Mouse (Mus musculus): ENCODE results near the gene Olfr1141. TPM values are rescaled to one million over a fixed set of nuclear protein-coding genes. Genes with fewer than 3 reads are reported as not detected.

Olfr1141 gene
- polyA plus RNA-seq (2014; fragmentation: Illumina TruSeq; extraction: RNeasy Lipid Tissue Mini Kit (QIAGEN cat#74804); ENCODE audit: insufficient read depth, low read depth, low replicate concordance): not detected

GRCm38 (mm10) chr2:87753891-87754290, at the start of gene Olfr1141:
Gene Olfr1141 (minus strand): TSS chr2:87753991.

GRCm38 (mm10) chr2:87800292-87800691, 46.5 kb upstream of the Olfr1141 start, which contains the start of gene Olfr1143:
Gene Olfr1143 (plus strand): TSS chr2:87800592.

GRCm38 (mm10) chr2:87779183-87779582, 25.4 kb upstream of the Olfr1141 start, which contains the start of gene Olfr152:
Gene Olfr152 (plus strand): TSS chr2:87779483.

GRCm38 (mm10) chr2:87743452-87743851, 10.3 kb downstream of the Olfr1141 start, which contains the start of gene Olfr1140:
Gene Olfr1140 (plus strand): TSS chr2:87743752.

GRCm38 (mm10) chr2:87739878-87740277, 13.9 kb downstream of the Olfr1141 start, which contains the start of gene Olfr1138:
Gene Olfr1138 (minus strand): TSS chr2:87739978.

GRCm38 (mm10) chr2:87713079-87713478, 40.7 kb downstream of the Olfr1141 start, which contains the start of gene Olfr1137:
Gene Olfr1137 (minus strand): TSS chr2:87713179.

Other genes with a start within 250 kb of the Olfr1141 start
- gene Pramel6, start 247.4 kb downstream of the Olfr1141 start, polyA plus RNA-seq (2014; fragmentation: Illumina TruSeq; extraction: RNeasy Lipid Tissue Mini Kit (QIAGEN cat#74804); ENCODE audit: insufficient read depth, low read depth, low replicate concordance): not detected
- not detected for gene Olfr153, start 222.2 kb downstream of the Olfr1141 start, polyA plus RNA-seq (2014; fragmentation: Illumina TruSeq; extraction: RNeasy Lipid Tissue Mini Kit (QIAGEN cat#74804); ENCODE audit: insufficient read depth, low read depth, low replicate concordance)
- not detected for gene Olfr1128, start 208.4 kb downstream of the Olfr1141 start, polyA plus RNA-seq (2014; fragmentation: Illumina TruSeq; extraction: RNeasy Lipid Tissue Mini Kit (QIAGEN cat#74804); ENCODE audit: insufficient read depth, low read depth, low replicate concordance)
- not detected for gene Olfr1129, start 180.1 kb downstream of the Olfr1141 start, polyA plus RNA-seq (2014; fragmentation: Illumina TruSeq; extraction: RNeasy Lipid Tissue Mini Kit (QIAGEN cat#74804); ENCODE audit: insufficient read depth, low read depth, low replicate concordance)
- gene Olfr1130, start 147.8 kb downstream of the Olfr1141 start, polyA plus RNA-seq (2014; fragmentation: Illumina TruSeq; extraction: RNeasy Lipid Tissue Mini Kit (QIAGEN cat#74804); ENCODE audit: insufficient read depth, low read depth, low replicate concordance): not detected
- not detected for gene Olfr1131, start 126.9 kb downstream of the Olfr1141 start, polyA plus RNA-seq (2014; fragmentation: Illumina TruSeq; extraction: RNeasy Lipid Tissue Mini Kit (QIAGEN cat#74804); ENCODE audit: insufficient read depth, low read depth, low replicate concordance)
- gene Olfr1132, start 116.5 kb downstream of the Olfr1141 start, polyA plus RNA-seq (2014; fragmentation: Illumina TruSeq; extraction: RNeasy Lipid Tissue Mini Kit (QIAGEN cat#74804); ENCODE audit: insufficient read depth, low read depth, low replicate concordance): not detected
- gene Olfr1133, start 106.6 kb downstream of the Olfr1141 start, polyA plus RNA-seq (2014; fragmentation: Illumina TruSeq; extraction: RNeasy Lipid Tissue Mini Kit (QIAGEN cat#74804); ENCODE audit: insufficient read depth, low read depth, low replicate concordance): not detected
- gene Olfr1134, start 95.5 kb downstream of the Olfr1141 start, polyA plus RNA-seq (2014; fragmentation: Illumina TruSeq; extraction: RNeasy Lipid Tissue Mini Kit (QIAGEN cat#74804); ENCODE audit: insufficient read depth, low read depth, low replicate concordance): not detected
- gene Olfr1135, start 80.3 kb downstream of the Olfr1141 start, polyA plus RNA-seq (2014; fragmentation: Illumina TruSeq; extraction: RNeasy Lipid Tissue Mini Kit (QIAGEN cat#74804); ENCODE audit: insufficient read depth, low read depth, low replicate concordance): not detected
- gene Olfr1136, start 60.0 kb downstream of the Olfr1141 start, polyA plus RNA-seq (2014; fragmentation: Illumina TruSeq; extraction: RNeasy Lipid Tissue Mini Kit (QIAGEN cat#74804); ENCODE audit: insufficient read depth, low read depth, low replicate concordance): not detected
- gene Olfr1137, start 40.8 kb downstream of the Olfr1141 start, polyA plus RNA-seq (2014; fragmentation: Illumina TruSeq; extraction: RNeasy Lipid Tissue Mini Kit (QIAGEN cat#74804); ENCODE audit: insufficient read depth, low read depth, low replicate concordance): not detected
- not detected for gene Olfr1138, start 14.0 kb downstream of the Olfr1141 start, polyA plus RNA-seq (2014; fragmentation: Illumina TruSeq; extraction: RNeasy Lipid Tissue Mini Kit (QIAGEN cat#74804); ENCODE audit: insufficient read depth, low read depth, low replicate concordance)
- gene Olfr1140, start 10.2 kb downstream of the Olfr1141 start, polyA plus RNA-seq (2014; fragmentation: Illumina TruSeq; extraction: RNeasy Lipid Tissue Mini Kit (QIAGEN cat#74804); ENCODE audit: insufficient read depth, low read depth, low replicate concordance): not detected
- gene Olfr152, start 25.5 kb upstream of the Olfr1141 start, polyA plus RNA-seq (2014; fragmentation: Illumina TruSeq; extraction: RNeasy Lipid Tissue Mini Kit (QIAGEN cat#74804); ENCODE audit: insufficient read depth, low read depth, low replicate concordance): not detected
- not detected for gene Olfr1143, start 46.6 kb upstream of the Olfr1141 start, polyA plus RNA-seq (2014; fragmentation: Illumina TruSeq; extraction: RNeasy Lipid Tissue Mini Kit (QIAGEN cat#74804); ENCODE audit: insufficient read depth, low read depth, low replicate concordance)
- gene Olfr1145, start 55.8 kb upstream of the Olfr1141 start, polyA plus RNA-seq (2014; fragmentation: Illumina TruSeq; extraction: RNeasy Lipid Tissue Mini Kit (QIAGEN cat#74804); ENCODE audit: insufficient read depth, low read depth, low replicate concordance): not detected
- not detected for gene Olfr1148, start 76.5 kb upstream of the Olfr1141 start, polyA plus RNA-seq (2014; fragmentation: Illumina TruSeq; extraction: RNeasy Lipid Tissue Mini Kit (QIAGEN cat#74804); ENCODE audit: insufficient read depth, low read depth, low replicate concordance)
- not detected for gene Olfr1150-ps1, start 90.0 kb upstream of the Olfr1141 start, polyA plus RNA-seq (2014; fragmentation: Illumina TruSeq; extraction: RNeasy Lipid Tissue Mini Kit (QIAGEN cat#74804); ENCODE audit: insufficient read depth, low read depth, low replicate concordance)
- not detected for gene Olfr1151, start 101.9 kb upstream of the Olfr1141 start, polyA plus RNA-seq (2014; fragmentation: Illumina TruSeq; extraction: RNeasy Lipid Tissue Mini Kit (QIAGEN cat#74804); ENCODE audit: insufficient read depth, low read depth, low replicate concordance)
- gene Olfr1152, start 112.5 kb upstream of the Olfr1141 start, polyA plus RNA-seq (2014; fragmentation: Illumina TruSeq; extraction: RNeasy Lipid Tissue Mini Kit (QIAGEN cat#74804); ENCODE audit: insufficient read depth, low read depth, low replicate concordance): not detected
- gene Olfr1153, start 141.0 kb upstream of the Olfr1141 start, polyA plus RNA-seq (2014; fragmentation: Illumina TruSeq; extraction: RNeasy Lipid Tissue Mini Kit (QIAGEN cat#74804); ENCODE audit: insufficient read depth, low read depth, low replicate concordance): not detected
- gene Olfr1154, start 151.2 kb upstream of the Olfr1141 start, polyA plus RNA-seq (2014; fragmentation: Illumina TruSeq; extraction: RNeasy Lipid Tissue Mini Kit (QIAGEN cat#74804); ENCODE audit: insufficient read depth, low read depth, low replicate concordance): not detected
- gene Olfr1155, start 191.1 kb upstream of the Olfr1141 start, polyA plus RNA-seq (2014; fragmentation: Illumina TruSeq; extraction: RNeasy Lipid Tissue Mini Kit (QIAGEN cat#74804); ENCODE audit: insufficient read depth, low read depth, low replicate concordance): not detected
- not detected for gene Olfr1156, start 199.1 kb upstream of the Olfr1141 start, polyA plus RNA-seq (2014; fragmentation: Illumina TruSeq; extraction: RNeasy Lipid Tissue Mini Kit (QIAGEN cat#74804); ENCODE audit: insufficient read depth, low read depth, low replicate concordance)
- gene Olfr1157, start 214.3 kb upstream of the Olfr1141 start, polyA plus RNA-seq (2014; fragmentation: Illumina TruSeq; extraction: RNeasy Lipid Tissue Mini Kit (QIAGEN cat#74804); ENCODE audit: insufficient read depth, low read depth, low replicate concordance): not detected
- not detected for gene Olfr74, start 220.7 kb upstream of the Olfr1141 start, polyA plus RNA-seq (2014; fragmentation: Illumina TruSeq; extraction: RNeasy Lipid Tissue Mini Kit (QIAGEN cat#74804); ENCODE audit: insufficient read depth, low read depth, low replicate concordance)
- gene Olfr1158, start 236.1 kb upstream of the Olfr1141 start, polyA plus RNA-seq (2014; fragmentation: Illumina TruSeq; extraction: RNeasy Lipid Tissue Mini Kit (QIAGEN cat#74804); ENCODE audit: insufficient read depth, low read depth, low replicate concordance): not detected

All from lung, adult 10 weeks (tissue).